Mouse (Mus musculus) hindbrain, embryonic 10.5 days (tissue): ENCODE results near the gene Cklf. TPM values are rescaled to one million over a fixed set of nuclear protein-coding genes. Genes with fewer than 3 reads are reported as not detected.
"Not testable (repeated sequence)": the region's sequence is repeated elsewhere in the genome, so short reads cannot be mapped to it uniquely, and the experiment has no call there.

Experiments
- DNase-seq: peaks from one replicate; pipeline ENCODE4 v3.0.0-alpha.2; 2017; ENCODE audit warnings: low spot score
- H3K27ac ChIP-seq: fragments of 300-500 bp; sonication (generic); 2 replicates; pipeline ENCODE4 v1.5.1; 2016; ENCODE audit warnings: mild to moderate bottlenecking, moderate library complexity
- H3K27me3 ChIP-seq: fragments of 300-500 bp; sonication (generic); 2 replicates; pipeline ENCODE4 v1.6.1; 2016; ENCODE audit warnings: mild to moderate bottlenecking; ENCODE audit not compliant: poor library complexity, insufficient read depth, severe bottlenecking
- H3K36me3 ChIP-seq: fragments of 300-500 bp; sonication (generic); 2 replicates; pipeline ENCODE4 v1.6.1; 2016; ENCODE audit warnings: mild to moderate bottlenecking, moderate library complexity
- H3K4me1 ChIP-seq: fragments of 300-500 bp; sonication (generic); replicated peaks from 2 replicates; pipeline ENCODE4 v1.6.1; 2016; ENCODE audit warnings: mild to moderate bottlenecking
- H3K4me3 ChIP-seq: fragments of 300-500 bp; sonication (generic); 2 replicates; pipeline ENCODE4 v1.5.1; 2016; ENCODE audit warnings: mild to moderate bottlenecking, moderate library complexity
- H3K9me3 ChIP-seq: fragments of 300-500 bp; sonication (generic); 2 replicates; pipeline ENCODE4 v1.6.1; 2016; ENCODE audit warnings: mild to moderate bottlenecking, moderate library complexity
- WGBS: fragments of 180-500 bp; shearing (Covaris S2); methylation state at CpG from one replicate; pipeline ENCODE4 v1.1.7; 2016; 5-methylcytosine and 5-hydroxymethylcytosine counted together
- polyA plus RNA-seq: library from polyadenylated mRNA; unstranded; fragments of >200 nt; fragmentation: Nextera tagmentation; extraction: Ambion mirVana; gene quantifications from 2 replicates; pipeline ENCODE4 v1.2.1, GENCODE M21; 2016

Gene Cklf
- polyA plus RNA-seq, 1 experiment from 2014 or later, result 35.8 TPM

GRCm38 (mm10) chr8:104242038-104242644 is 8.5 kb upstream of the Cklf start:
- Histone ChIP-seq H3K4me1 (peaks cover 6% of the 10 kb centered on the region), H3K9me3 (no peaks in the 10 kb centered on the region), H3K4me3 (no peak overlapping the region), H3K27ac (no peak overlapping the region), H3K27me3 (no peaks in the 10 kb centered on the region), H3K36me3 (peaks cover 71% of the 10 kb centered on the region)
- WGBS, result 89% methylated on average over 12 of the region's 12 CpGs
- DNase-seq, result no peak

- no peaks in the 10 kb centered on the region for H3K27me3 ChIP-seq
- H3K4me1 ChIP-seq, result peaks cover 28% of the 10 kb centered on the region
- H3K27ac ChIP-seq, result no peak overlapping the region
- DNase-seq, result no peak
- H3K4me3 ChIP-seq, result no peak overlapping the region
- 90% methylated on average over 4 of the region's 4 CpGs for WGBS
- no peaks in the 10 kb centered on the region for H3K9me3 ChIP-seq
- peaks cover 26% of the 10 kb centered on the region for H3K36me3 ChIP-seq
These were observed 4.0 kb upstream of the Cklf start for GRCm38 (mm10) chr8:104246621-104247020.

- Histone ChIP-seq H3K4me1 (peaks cover 35% of the 10 kb centered on the region), H3K27ac (peak overlapping the region; percentile 90; the same call in 1 of the 2 replicates), H3K9me3 (no peaks in the 10 kb centered on the region), H3K27me3 (no peaks in the 10 kb centered on the region), H3K4me3 (peak overlapping the region; percentile 91), H3K36me3 (peaks cover 20% of the 10 kb centered on the region)
- WGBS, result 73% methylated on average over 22 of the region's 22 CpGs
- no peak for DNase-seq
These were observed 3.4 kb upstream of the Cklf start for GRCm38 (mm10) chr8:104247054-104247907.

DNA sequence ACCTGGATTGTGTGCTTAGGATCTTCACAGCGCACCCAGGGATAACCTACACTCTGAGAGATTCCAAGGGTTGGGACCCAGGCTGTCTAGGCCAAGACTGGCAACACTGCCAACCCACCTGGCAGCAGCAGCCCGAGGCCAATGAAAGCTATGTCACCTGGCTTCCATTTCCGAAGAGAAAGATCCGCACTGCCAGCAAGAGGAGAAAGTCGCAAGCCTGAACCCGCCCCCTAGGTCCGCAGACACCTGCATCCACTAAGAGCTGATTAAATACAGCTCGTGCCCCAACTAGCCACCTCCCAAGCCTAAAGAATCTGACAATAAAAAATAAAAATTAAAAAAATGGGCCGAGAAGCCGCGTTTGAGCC is 2.8 kb upstream of the Cklf start:
- no peaks in the 10 kb centered on the region for H3K27me3 ChIP-seq
- peaks cover 35% of the 10 kb centered on the region for H3K4me1 ChIP-seq
- peaks cover 13% of the 10 kb centered on the region for H3K36me3 ChIP-seq
- peak overlapping the region; percentile 91 for H3K4me3 ChIP-seq
- WGBS, result 4% methylated on average over 11 of the region's 11 CpGs
- DNase-seq, result no peak
- H3K27ac ChIP-seq, result peak overlapping the region; percentile 90
- no peaks in the 10 kb centered on the region for H3K9me3 ChIP-seq

- under 1% methylated on average over 28 of the region's 28 CpGs for WGBS
- Histone ChIP-seq H3K27ac (peak within 1 kb of the TSS; percentile 90), H3K27me3 (no peaks in the 10 kb centered on the region), H3K9me3 (no peaks in the 10 kb centered on the region), H3K36me3 (peaks cover 10% of the 10 kb centered on the region), H3K4me1 (peaks cover 35% of the 10 kb centered on the region), H3K4me3 (peak within 1 kb of the TSS; percentile 91)
- peak; percentile 86 for DNase-seq
These were observed 2.4 kb upstream of the Cklf start, which contains the start of gene Tk2 for GRCm38 (mm10) chr8:104248276-104248675. Gene Tk2 (minus strand): TSS chr8:104248558.

DNA sequence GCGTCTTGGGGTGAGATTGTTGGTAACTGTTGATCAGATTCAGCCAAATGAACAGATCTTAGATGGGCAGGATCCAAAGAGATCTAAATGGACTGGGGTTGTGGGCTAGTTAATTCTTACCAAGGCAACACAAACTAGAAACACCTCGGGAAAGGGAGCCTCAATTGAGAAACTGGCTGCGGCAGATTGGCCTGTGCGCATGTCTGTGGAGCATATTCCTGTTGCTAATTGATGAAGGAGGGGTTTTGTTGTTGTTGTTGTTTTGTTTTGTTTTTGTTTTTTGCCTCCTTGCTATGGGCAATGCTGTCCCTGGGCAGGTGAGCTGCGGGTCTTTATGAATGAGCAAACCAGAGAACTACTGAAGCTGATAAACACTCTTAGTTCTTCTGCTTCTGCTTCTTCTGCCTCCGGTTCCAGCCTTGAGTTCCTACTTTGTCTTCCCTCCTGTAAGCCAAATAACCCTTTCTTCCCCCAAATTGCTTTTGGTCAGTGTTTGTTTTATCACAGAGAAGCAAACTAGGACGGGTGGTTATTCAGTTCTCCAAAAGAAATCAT is 1.1 kb upstream of the Cklf start:
- H3K4me3 ChIP-seq, result no peak overlapping the region

DNA sequence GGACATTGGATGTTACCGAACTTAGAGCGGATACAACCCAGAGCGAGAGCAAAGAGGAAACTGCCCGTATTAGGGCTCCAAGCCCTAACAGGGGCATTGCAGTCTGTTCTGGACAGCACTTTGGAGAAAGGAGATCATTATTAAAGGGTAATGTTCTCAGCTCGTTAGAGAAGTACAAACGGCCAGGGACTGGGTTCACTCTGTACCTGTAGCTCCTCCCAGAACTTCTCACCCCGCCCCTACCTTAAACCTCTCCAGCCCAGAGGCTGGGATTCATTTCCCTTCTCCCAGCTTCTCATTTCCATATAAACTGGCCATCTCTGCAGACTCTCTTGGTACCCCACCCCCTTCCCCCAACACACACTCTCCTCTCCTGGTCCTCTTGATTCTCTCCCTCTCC is 800 bp downstream of the Cklf start:
- DNase-seq, result peak; percentile 9
- H3K36me3 ChIP-seq, result no peaks in the 10 kb centered on the region
- no peaks in the 10 kb centered on the region for H3K9me3 ChIP-seq
- H3K4me3 ChIP-seq, result peak overlapping the region; percentile 66
- no peaks in the 10 kb centered on the region for H3K27me3 ChIP-seq
- 0% methylated on average over 7 of the region's 7 CpGs for WGBS
- peak overlapping the region; percentile 89 for H3K27ac ChIP-seq
- peaks cover 35% of the 10 kb centered on the region for H3K4me1 ChIP-seq

More for the DNA sequence above, 1.1 kb upstream of the Cklf start:
- H3K27ac ChIP-seq, result no peak overlapping the region
- H3K27me3 ChIP-seq, result no peaks in the 10 kb centered on the region
- H3K4me1 ChIP-seq, result peaks cover 35% of the 10 kb centered on the region
- WGBS, result 89% methylated on average over 7 of the region's 7 CpGs
- H3K36me3 ChIP-seq, result 0 out of 2 replicates have a peak, but pooled peaks cover 6% of the 10 kb centered on the region
- no peak for DNase-seq
- H3K9me3 ChIP-seq, result no peaks in the 10 kb centered on the region

GRCm38 (mm10) chr8:104253016-104253415 is 2.4 kb downstream of the Cklf start:
- DNase-seq, result peak; percentile 11
- peaks cover 2% of the 10 kb centered on the region; the same call in 1 of the 2 replicates for H3K9me3 ChIP-seq
- no peak overlapping the region for H3K27ac ChIP-seq
- H3K36me3 ChIP-seq, result peaks cover 12% of the 10 kb centered on the region
- WGBS, result 93% methylated on average over 3 of the region's 3 CpGs
- no peak overlapping the region for H3K4me3 ChIP-seq
- H3K27me3 ChIP-seq, result no peaks in the 10 kb centered on the region
- peaks cover 21% of the 10 kb centered on the region for H3K4me1 ChIP-seq

- not testable (repeated sequence) for H3K4me1 ChIP-seq, H3K9me3 ChIP-seq, DNase-seq, H3K27ac ChIP-seq, H3K4me3 ChIP-seq, H3K27me3 ChIP-seq
- 94% methylated on average over 5 of the region's 5 CpGs for WGBS
- peaks cover 74% of the 10 kb centered on the region for H3K36me3 ChIP-seq
These were observed 11.1 kb downstream of the Cklf start for GRCm38 (mm10) chr8:104261802-104262201.

GRCm38 (mm10) chr8:104264271-104264935 is 13.7 kb downstream of the Cklf start:
- H3K27me3 ChIP-seq, DNase-seq, H3K9me3 ChIP-seq, H3K4me1 ChIP-seq, H3K4me3 ChIP-seq, H3K27ac ChIP-seq: not testable (repeated sequence)
- peaks cover 49% of the 10 kb centered on the region for H3K36me3 ChIP-seq
- WGBS, result 97% methylated on average over 22 of the region's 22 CpGs

GRCm38 (mm10) chr8:104268368-104268767 is 17.7 kb downstream of the Cklf start:
- Histone ChIP-seq H3K27me3 (no peaks in the 10 kb centered on the region), H3K36me3 (peaks cover 20% of the 10 kb centered on the region), H3K9me3 (no peaks in the 10 kb centered on the region), H3K27ac (no peak overlapping the region), H3K4me1 (no peaks in the 10 kb centered on the region), H3K4me3 (no peak overlapping the region)
- DNase-seq, result no peak

DNA sequence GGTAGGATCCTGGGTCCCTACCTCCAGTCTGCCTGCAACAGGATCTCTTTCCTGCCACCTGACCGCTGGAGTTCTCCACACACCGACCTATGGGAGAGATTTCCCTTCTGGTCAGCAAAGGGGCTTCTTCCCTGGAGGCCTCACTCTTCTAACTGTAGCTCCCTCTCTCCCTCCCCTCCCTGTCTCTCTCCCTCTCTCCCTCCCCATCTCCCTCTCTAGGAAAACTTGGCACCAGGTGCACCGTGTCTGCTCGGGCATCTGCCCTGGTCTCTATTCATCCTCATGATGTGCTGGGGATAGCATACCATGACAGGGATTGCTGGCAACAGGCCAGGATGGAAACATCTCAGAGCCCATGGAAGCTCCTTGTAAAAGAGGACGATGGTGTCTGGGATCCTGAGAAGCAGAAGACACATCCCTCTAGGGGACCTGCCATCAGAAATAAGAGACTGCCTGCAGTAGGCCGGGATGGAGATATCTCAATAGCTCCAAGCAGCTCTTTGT is 18.3 kb downstream of the Cklf start:
- DNase-seq, result no peak

More for the DNA sequence above, 18.3 kb downstream of the Cklf start:
- Histone ChIP-seq H3K4me3 (no peak overlapping the region), H3K36me3 (peaks cover 14% of the 10 kb centered on the region), H3K4me1 (no peaks in the 10 kb centered on the region), H3K27me3 (no peaks in the 10 kb centered on the region), H3K27ac (no peak overlapping the region), H3K9me3 (no peaks in the 10 kb centered on the region)
- 91% methylated on average over 6 of the region's 6 CpGs for WGBS
